Mouse (Mus musculus) heart, postnatal 25 days (tissue): ENCODE data around the gene Rnf144a. TPM values are rescaled to one million over a fixed set of nuclear protein-coding genes. Genes with fewer than 3 reads are reported as not detected.

Experiments
- DNase-seq: peaks from one replicate; pipeline ENCODE4 v3.0.0; 2022; ENCODE audit warnings: low spot score
- intact Hi-C: fragments of 180-260 bp; cut with DNase I; formaldehyde crosslinking; loops from one replicate; pipeline ENCODE4 v1.15.1; 2025
- microRNA-seq: library from miRNA; unstranded; fragments of <30 nt; microRNA quantifications from one replicate; pipeline ENCODE4 v1.2.0, GENCODE M21; 2022
- total RNA-seq, 2 experiments: library from RNA; stranded (reverse); gene quantifications; 2 replicates each; pipeline ENCODE4 v1.2.3; 2021

Gene Rnf144a
- total RNA-seq, 2 experiments from 2014 or later = 15.5 to 22.1 TPM

GRCm38 (mm10) chr12:26277002-26277669 is 137.9 kb downstream of the Rnf144a start:
- no peak for DNase-seq
- intact Hi-C loops = loop anchor here (1.0 kb wide), 1 partner anchor 1185 kb away; no protein-coding TSS in a partner anchor

- intact Hi-C loops = no loop called here
- DNase-seq = no peak
Observed at GRCm38 (mm10) chr12:26276556-26276955, 138.5 kb downstream of the Rnf144a start.

Small RNA genes lying within 50 kb of the gene (microRNA-seq; reads per million reads assigned to microRNA genes)
- gene Mir6538 = 28.9 reads per million, percentile 41 among the genes with 10 or more reads in this experiment

Other genes starting within 250 kb of the Rnf144a start
- 10 to 100 TPM in 1 of 2 experiments, 1 to 10 TPM in 1; 9.6 to 12.4 TPM for gene Rsad2, start 41.2 kb upstream of the Rnf144a start, total RNA-seq
- 1 to 10 TPM; 5.4 to 5.7 TPM for gene Cmpk2, start 54.0 kb upstream of the Rnf144a start, total RNA-seq